Mouse (Mus musculus): ENCODE data around the gene Galk2.

Galk2 gene

GRCm38 (mm10) chr2:125896355-125896754, 37.4 kb downstream of the Galk2 start:
- DNase-seq (ENCODE audit: extremely low read depth, low read depth) = no peak

- DNase-seq (ENCODE audit: extremely low read depth, low read depth) = peak; percentile 79
These were observed 42.0 kb downstream of the Galk2 start for GRCm38 (mm10) chr2:125900797-125901410.

GRCm38 (mm10) chr2:125901426-125901825, 42.5 kb downstream of the Galk2 start:
- no peak for DNase-seq (ENCODE audit: extremely low read depth, low read depth)

DNA sequence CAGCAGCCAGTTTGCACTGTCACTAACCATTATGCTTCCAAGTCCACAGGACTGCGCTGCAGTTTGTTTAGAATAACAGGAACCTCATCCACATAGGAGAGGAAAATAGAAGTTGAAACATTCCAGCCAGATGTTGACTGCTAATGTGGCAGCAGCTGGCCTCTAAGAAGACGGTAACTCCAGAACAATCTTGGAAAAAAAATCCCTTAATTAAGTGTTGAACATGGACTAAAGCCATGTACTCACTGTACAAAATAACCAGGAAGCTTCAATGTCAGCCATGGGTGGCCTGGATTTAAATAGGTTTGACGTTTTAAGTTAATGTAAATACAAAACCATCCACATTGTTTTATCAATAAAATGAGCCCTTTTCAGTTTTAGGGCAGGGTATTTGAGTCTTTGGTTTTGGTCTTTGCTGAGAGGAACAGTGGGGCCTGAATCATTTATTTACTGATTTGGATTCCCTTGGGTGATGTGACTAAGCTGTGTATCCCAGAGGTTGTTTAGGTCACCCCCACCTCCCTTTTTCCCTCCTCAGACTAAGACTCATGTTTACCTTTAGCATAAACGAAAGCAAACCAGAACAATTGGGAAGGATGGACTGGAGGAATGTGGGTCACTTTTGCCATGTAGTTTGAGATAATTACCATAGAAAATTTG, 47.6 kb downstream of the Galk2 start:
- no peak for DNase-seq (ENCODE audit: extremely low read depth, low read depth)

DNA sequence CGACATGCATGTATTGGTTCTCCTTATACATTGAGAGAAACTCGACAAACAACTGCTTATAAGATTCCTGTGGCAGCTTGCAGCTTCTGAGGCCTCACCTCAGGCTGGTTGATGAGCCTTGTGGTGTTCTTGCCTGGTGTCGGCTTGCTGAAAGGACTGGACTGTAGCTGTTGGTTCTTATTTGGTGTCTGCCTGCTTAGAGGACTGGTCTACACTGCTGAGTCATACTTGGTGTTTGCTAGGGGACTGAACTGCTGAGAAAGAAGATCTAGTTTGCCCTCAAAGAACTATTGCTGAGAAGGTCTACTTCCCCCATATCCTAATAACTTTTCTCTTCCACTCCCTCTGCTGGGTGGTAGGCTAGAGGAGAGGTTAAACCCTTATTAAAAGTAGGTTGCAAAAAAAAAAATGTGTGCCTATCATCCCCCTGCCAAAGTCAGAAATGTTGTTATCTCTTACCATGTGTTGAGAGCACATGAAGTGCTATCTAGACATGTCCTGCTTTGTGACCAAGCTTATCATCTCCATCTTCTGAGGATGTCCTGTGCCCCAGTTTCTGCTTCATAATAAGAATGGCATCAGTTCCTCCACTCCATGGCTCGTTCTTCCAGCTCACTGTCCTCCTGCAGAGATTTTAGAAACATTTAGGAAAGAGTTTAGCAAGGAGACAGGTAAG, 48.8 kb downstream of the Galk2 start:
- no peak for DNase-seq (ENCODE audit: extremely low read depth, low read depth)

DNA sequence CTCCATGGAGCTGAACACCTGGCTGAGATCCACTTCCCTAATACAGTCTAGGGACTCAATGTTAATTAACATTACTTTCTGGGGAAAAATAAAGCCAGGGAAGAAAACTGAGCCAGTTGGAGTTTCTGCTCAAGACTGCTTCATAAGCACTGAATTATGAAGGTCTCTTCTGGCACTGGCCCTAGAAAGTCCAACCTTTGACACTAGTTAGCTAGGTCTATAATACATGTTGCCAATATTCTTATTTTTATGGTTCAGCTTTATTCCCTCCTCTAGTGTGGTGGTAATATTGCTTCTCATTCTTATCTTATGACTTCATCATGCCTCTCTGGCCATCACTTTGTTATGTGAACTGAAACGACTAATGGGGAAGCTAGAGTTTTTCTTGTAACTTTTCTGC, 55.3 kb downstream of the Galk2 start:
- no peak for DNase-seq (ENCODE audit: extremely low read depth, low read depth)

DNA sequence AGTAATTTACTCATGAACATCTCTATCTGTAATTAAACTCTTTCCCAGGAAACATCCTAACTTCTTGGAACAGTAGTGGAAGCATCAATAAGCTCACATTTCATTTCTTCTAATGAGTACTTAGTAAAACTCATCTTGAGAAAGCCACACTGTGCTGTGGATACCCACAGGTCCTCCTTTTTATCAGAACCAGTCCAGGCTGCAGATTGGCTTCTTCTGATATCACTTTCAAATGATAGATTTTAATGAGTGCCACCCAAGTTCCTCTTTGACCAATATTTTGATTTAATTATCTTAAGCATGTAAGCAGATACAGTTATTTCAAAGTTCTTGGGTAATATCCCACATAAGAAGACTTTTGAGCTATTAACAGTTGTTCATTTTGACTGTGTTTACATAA, 55.8 kb downstream of the Galk2 start:
- DNase-seq (ENCODE audit: extremely low read depth, low read depth) = no peak

- no peak for DNase-seq (ENCODE audit: extremely low read depth, low read depth)
These were observed 57.9 kb downstream of the Galk2 start for GRCm38 (mm10) chr2:125916652-125917296.

GRCm38 (mm10) chr2:125917297-125917679, 58.4 kb downstream of the Galk2 start:
- DNase-seq (ENCODE audit: extremely low read depth, low read depth) = no peak

- no peak for DNase-seq (ENCODE audit: extremely low read depth, low read depth)
These were observed 62.4 kb downstream of the Galk2 start for GRCm38 (mm10) chr2:125921273-125921672.

DNA sequence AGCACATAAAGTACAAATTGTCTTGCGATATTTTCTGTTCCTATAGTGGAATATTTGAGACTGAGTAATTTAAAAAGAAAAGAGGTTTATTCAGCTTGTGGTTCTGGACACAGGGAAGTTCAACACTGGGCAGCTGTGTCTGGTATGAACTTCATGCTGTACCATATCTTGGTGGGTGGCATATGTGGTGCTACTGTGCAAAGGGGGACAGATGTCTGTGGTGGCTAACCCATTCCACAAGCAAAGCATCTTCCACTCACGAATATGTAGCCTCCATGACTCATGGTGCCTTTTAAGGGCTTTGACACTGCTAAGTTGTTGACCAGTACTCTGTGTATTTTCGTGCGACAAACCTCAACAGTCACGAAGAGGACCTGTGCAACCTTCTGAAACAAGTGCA, 63.2 kb downstream of the Galk2 start:
- DNase-seq (ENCODE audit: extremely low read depth, low read depth) = no peak

- no peak for DNase-seq (ENCODE audit: extremely low read depth, low read depth)
These were observed 64.0 kb downstream of the Galk2 start for GRCm38 (mm10) chr2:125922877-125923276.

DNA sequence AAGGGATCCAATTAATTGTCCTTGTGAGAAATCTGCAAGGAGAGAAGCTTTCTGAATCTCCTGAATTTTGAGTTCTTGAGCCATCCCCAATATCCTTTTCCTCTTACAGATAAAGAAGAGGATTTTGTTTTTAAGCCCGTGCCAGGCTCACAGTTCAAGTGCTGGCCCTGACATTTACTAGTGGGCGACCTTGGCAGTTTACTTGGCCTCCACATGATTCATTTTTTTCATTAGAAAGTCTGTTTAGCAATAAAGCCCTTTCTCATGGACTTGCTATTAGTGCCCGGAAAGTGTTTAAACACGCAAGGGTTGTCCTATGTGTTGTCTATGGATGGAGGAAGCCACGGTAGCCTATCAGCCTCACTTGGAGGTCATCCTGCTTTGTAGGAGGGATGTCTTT, 64.4 kb downstream of the Galk2 start:
- no peak for DNase-seq (ENCODE audit: extremely low read depth, low read depth)

GRCm38 (mm10) chr2:125924554-125924953, 65.6 kb downstream of the Galk2 start:
- no peak for DNase-seq (ENCODE audit: extremely low read depth, low read depth)

DNA sequence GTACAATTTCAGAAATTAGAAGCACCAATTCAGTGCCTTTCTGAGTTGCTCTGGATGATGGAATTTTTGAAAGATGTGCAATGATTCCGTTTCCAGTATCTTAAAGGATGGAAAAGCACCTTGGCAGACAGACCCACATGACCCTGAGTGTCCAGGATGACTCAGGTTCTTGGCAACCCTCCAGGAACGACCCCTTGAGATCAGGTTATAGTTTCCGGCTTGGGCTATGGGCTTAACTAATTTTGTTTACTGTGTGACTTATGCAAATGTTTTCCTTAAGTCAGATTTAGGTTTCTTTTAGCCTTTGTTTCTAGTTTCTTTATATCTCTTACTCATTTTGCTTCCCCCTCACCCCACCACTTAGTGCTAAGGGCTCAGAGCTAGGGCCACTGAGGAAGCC, 66.2 kb downstream of the Galk2 start:
- DNase-seq (ENCODE audit: extremely low read depth, low read depth) = no peak

DNA sequence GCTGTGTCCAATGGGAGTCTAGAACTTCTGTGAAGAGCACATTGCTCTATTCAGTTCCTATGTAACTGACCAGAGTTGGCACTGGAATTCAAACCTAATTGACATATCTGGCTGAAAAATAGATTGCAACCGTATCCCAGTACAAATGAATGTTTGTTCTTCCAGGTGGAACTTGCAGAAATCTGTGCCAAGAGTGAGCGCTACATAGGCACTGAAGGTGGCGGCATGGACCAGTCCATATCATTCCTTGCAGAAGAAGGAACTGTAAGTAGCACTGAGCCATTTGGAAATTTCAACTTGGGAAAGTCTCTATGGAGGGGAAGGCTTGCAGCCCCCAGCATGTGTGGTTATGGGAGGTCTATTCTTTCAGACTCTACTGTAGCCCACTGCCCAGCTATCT, 70.5 kb downstream of the Galk2 start:
- no peak for DNase-seq (ENCODE audit: extremely low read depth, low read depth)

DNA sequence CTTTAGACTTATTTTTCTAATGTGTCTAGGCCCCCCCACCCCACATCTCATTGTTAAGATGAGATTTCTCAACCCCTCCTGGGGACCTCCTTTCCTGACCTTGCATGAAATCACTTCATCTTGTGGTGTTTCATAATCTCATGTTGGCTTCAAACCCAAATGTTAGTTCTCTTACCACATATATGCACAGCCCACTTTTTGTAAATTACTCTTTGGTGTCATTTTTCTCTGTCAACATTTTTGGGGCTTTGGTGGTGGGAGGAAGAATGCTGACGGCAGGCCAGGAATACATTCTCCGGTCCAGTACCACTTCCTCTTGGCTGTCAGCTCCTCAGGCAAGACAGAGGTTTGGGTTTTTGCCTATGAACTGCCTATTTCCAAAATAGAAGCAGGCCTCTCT, 71.0 kb downstream of the Galk2 start:
- no peak for DNase-seq (ENCODE audit: extremely low read depth, low read depth)

GRCm38 (mm10) chr2:125931193-125931592, 72.3 kb downstream of the Galk2 start:
- no peak for DNase-seq (ENCODE audit: extremely low read depth, low read depth)

DNA sequence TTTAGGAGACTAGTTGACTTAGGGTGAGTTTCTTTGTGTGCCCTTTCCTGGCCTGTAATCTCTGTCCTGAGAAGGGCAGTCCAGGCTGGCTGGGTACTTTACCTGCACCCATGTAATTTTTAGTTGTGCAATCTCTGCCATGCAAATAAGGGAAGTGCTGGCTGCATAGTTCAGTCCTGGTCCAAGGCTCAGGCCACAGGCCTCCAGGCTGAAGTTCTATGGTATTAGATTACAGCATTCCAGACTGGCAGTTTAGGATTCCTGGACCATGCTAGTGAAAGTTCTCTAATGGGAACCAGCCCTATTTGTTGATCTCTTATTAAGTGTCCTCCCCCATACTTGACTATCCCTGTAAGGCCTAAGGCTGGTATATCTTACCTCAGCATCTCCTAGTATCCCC, 73.8 kb downstream of the Galk2 start:
- no peak for DNase-seq (ENCODE audit: extremely low read depth, low read depth)

DNA sequence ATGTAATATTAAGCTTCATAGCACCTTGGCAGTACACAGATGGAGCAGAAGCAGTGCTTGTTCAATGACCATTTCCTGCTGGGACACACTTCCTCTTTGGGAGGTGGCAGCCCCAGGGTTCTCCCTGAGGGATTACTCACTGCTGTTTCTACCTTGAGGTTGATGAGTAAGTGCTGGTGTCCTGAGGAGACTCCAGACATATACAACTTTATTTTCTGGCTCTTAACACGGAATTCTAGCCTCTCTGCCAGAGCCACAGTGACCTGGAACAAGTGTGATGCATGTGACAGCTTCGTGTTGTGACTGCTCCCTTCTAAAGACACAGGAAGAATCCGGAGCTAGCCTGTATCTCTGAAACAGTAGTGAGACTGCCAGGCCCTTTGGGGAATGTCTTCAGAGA, 75.1 kb downstream of the Galk2 start:
- DNase-seq (ENCODE audit: extremely low read depth, low read depth) = no peak

DNA sequence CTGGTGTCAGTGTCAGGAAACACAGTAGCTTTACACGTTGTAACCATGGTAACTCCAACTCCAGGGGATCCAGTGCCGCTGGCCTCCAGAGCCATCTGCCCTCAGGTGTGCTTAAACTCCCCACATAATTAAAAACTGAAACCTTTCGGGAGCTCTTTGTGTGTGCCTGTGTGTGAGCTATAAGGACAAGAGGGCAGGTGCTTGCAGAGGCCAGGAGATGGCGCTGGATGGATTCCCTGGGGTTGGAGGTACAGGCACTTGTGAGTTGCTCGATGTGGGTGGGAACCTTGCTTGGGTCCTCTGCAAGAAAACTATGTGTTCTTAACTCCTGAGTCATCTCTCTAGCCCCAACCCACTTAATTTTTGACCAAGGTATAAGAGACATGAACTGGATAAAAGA, 77.5 kb downstream of the Galk2 start:
- no peak for DNase-seq (ENCODE audit: extremely low read depth, low read depth)

DNA sequence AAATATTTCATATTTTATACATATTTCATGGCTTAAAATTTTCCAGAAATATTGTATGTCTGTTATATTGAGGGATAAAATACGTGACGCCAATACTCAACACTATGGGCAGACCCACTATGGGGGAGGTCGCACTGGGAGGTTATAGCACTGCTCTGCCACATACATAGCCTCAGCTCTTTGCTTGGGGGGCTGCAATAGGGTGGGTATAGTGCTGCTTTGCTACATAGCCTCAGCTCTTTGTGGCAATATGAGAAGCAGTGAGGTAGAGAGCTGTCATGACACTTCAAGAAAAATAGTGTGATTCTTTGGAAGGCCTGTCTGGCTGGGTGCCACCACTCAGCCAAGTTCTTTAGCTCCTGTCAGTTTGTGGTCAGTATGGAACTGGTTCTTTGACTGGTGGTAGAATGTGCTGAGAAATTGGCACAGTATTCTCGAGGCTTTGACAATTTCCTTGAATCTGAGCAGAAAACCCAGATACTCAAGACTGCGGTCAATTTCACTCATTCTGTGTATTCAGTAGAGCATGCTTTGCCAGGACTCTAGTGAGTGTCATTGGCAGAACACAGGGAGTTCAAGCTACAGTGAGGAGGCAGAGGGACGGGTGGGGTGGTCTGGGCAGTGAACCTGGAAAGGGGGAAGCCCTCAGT, 80.2 kb downstream of the Galk2 start:
- no peak for DNase-seq (ENCODE audit: extremely low read depth, low read depth)

Measured in MEL-GATA-1-ER (cell line).